Mouse (Mus musculus) CH12.LX (cell line): ENCODE results near the gene Borcs8. TPM values are rescaled to one million over a fixed set of nuclear protein-coding genes. Genes with fewer than 3 reads are reported as not detected.

Experiments used
- DNase-seq: peaks from one replicate; pipeline ENCODE4 v3.0.0-alpha.2; 2013; ENCODE audit errors: extremely low read depth
- H3K27ac ChIP-seq: 2 replicates; pipeline ENCODE4 v1.5.1; 2012; ENCODE audit warnings: low read depth, mild to moderate bottlenecking, control low read depth, moderate library complexity; ENCODE audit not compliant: insufficient read depth
- H3K27me3 ChIP-seq: replicated peaks from 2 replicates; pipeline ENCODE3; 2012; ENCODE audit warnings: inconsistent platforms
- H3K36me3 ChIP-seq, 2 experiments: replicated peaks in 1 of 2; 2 replicates each; pipeline versions ENCODE3 to v1.6.1; 2012; ENCODE audit warnings: inconsistent platforms in 1 of 2, low read length in 1 of 2, mild to moderate bottlenecking in 1 of 2, mixed read lengths in 1 of 2, moderate library complexity in 1 of 2; ENCODE audit not compliant: control insufficient read depth in 1 of 2, insufficient read depth in 1 of 2
- H3K4me1 ChIP-seq, 2 experiments: 2 replicates each; pipeline ENCODE4 v1.6.1; 2012; ENCODE audit warnings: inconsistent platforms in 1 of 2, moderate library complexity in 1 of 2; ENCODE audit not compliant: insufficient read depth in 2 of 2, control insufficient read depth in 1 of 2
- H3K4me2 ChIP-seq: 2 replicates; pipeline ENCODE4 v1.6.1; 2012; ENCODE audit warnings: low read depth, mild to moderate bottlenecking, control low read depth; ENCODE audit not compliant: poor library complexity, insufficient read depth, severe bottlenecking
- H3K4me3 ChIP-seq, 3 experiments: fragments of 150-350 bp in 1 of 3; sonication (generic) in 1 of 3; replicated peaks in 1 of 3; 2 replicates each; pipeline versions ENCODE3 to v1.5.1; 2011 to 2012; ENCODE audit warnings: low read depth in 2 of 3, low read length in 2 of 3, mild to moderate bottlenecking in 2 of 3, moderate library complexity in 2 of 3, control low read depth in 1 of 3, improper control_type of control experiment in 1 of 3, inconsistent platforms in 1 of 3, mixed read lengths in 1 of 3; ENCODE audit not compliant: poor library complexity in 1 of 3
- H3K79me2 ChIP-seq: replicated peaks from 2 replicates; pipeline ENCODE4 v1.6.1; 2012; ENCODE audit warnings: mild to moderate bottlenecking, moderate library complexity; ENCODE audit not compliant: control insufficient read depth, poor library complexity, insufficient read depth, severe bottlenecking; ENCODE audit errors: extremely low read depth
- H3K9ac ChIP-seq: 2 replicates; pipeline ENCODE4 v1.6.1; 2012; ENCODE audit warnings: low read depth, mild to moderate bottlenecking, control low read depth, moderate library complexity; ENCODE audit not compliant: insufficient read depth
- H3K9me3 ChIP-seq: replicated peaks from 2 replicates; pipeline ENCODE3; 2012; ENCODE audit warnings: low read length, inconsistent platforms, mixed read lengths
- E2F4 ChIP-seq: IDR thresholded peaks from 2 replicates; pipeline ENCODE4 v1.6.1; 2011; ENCODE audit warnings: low read depth, low read length, improper control_type of control experiment; ENCODE audit not compliant: insufficient replicate concordance
- ELF1 ChIP-seq: IDR thresholded peaks from 2 replicates; pipeline ENCODE4 v1.6.1; 2014; ENCODE audit warnings: low read depth, mild to moderate bottlenecking, inconsistent platforms, low read length, improper control_type of control experiment
- ETS1 ChIP-seq: conservative IDR thresholded peaks from 2 replicates; pipeline ENCODE4 v1.6.1; 2012; ENCODE audit warnings: low read depth, mild to moderate bottlenecking, inconsistent platforms, low read length, improper control_type of control experiment, moderate library complexity
- MAZ ChIP-seq: IDR thresholded peaks from 2 replicates; pipeline ENCODE4 v1.6.1; 2012; ENCODE audit warnings: low read depth, mild to moderate bottlenecking, inconsistent platforms, low read length, improper control_type of control experiment, moderate library complexity
- NELFE ChIP-seq: IDR thresholded peaks from 2 replicates; pipeline ENCODE4 v1.6.1; 2011; ENCODE audit warnings: low read depth, low read length, improper control_type of control experiment
- NRF1 ChIP-seq: IDR thresholded peaks from 2 replicates; pipeline ENCODE4 v1.6.1; 2014; ENCODE audit warnings: low read depth, mild to moderate bottlenecking, inconsistent platforms, low read length, improper control_type of control experiment, moderate library complexity
- PAX5 ChIP-seq: IDR thresholded peaks from 2 replicates; pipeline ENCODE4 v1.6.1; 2012; ENCODE audit warnings: low read length, inconsistent platforms, mixed read lengths
- POLR2AphosphoS2 ChIP-seq: IDR thresholded peaks from 2 replicates; pipeline ENCODE4 v1.6.1; 2011; ENCODE audit warnings: low read depth, low read length, improper control_type of control experiment
- RCOR1 ChIP-seq: conservative IDR thresholded peaks from 2 replicates; pipeline ENCODE4 v1.6.1; 2012; ENCODE audit warnings: low read depth, mild to moderate bottlenecking, inconsistent platforms, low read length, improper control_type of control experiment
- TBP ChIP-seq: conservative IDR thresholded peaks from 2 replicates; pipeline ENCODE4 v1.6.1; 2011; ENCODE audit warnings: low read depth, low read length, improper control_type of control experiment
- ZKSCAN1 ChIP-seq: IDR thresholded peaks from 2 replicates; pipeline ENCODE4 v1.6.1; 2012; ENCODE audit warnings: low read depth, inconsistent platforms, low read length, improper control_type of control experiment, borderline replicate concordance
- dilution Hi-C: fragments of 300-500 bp; cut with MboI; formaldehyde crosslinking; loops from 2 replicates; pipeline ENCODE4 v1.14.3; 2020; ENCODE audit warnings: low sequenced_read_pairs; ENCODE audit not compliant: extremely low pct_unique_long_range_greater_than_20kb, extremely low pct_ligation_motif_present
- in situ Hi-C: fragments of 300-500 bp; cut with MboI; formaldehyde crosslinking; loops from 3 replicates; pipeline ENCODE4 v1.14.3; 2019; ENCODE audit warnings: low sequenced_read_pairs, low pct_ligation_motif_present, low pct_unique_long_range_greater_than_20kb, mixed read lengths
- polyA plus RNA-seq: library from polyadenylated mRNA; unstranded; fragments of >175 nt; gene quantifications from 2 replicates; pipeline ENCODE4 v1.2.1, GENCODE M21; 2012; ENCODE audit warnings: low read depth; ENCODE audit not compliant: insufficient read length
- total RNA-seq, 2 experiments: library from RNA; depleted of rRNA; stranded (reverse); fragments of 300-350 nt in 1 of 2; fragments of >200 nt in 1 of 2; gene quantifications; 2 replicates each; pipeline ENCODE4 v1.2.3; 2012 to 2014

Borcs8 gene
- total and polyA plus RNA-seq, 3 experiments = 22.2 to 56.4 (median 44.0) TPM

GRCm38 (mm10) chr8:70110451-70110850, 28.8 kb upstream of the Borcs8 start (continued):
- peak; percentile 80 for TF ChIP-seq ETS1
- peak; percentile 31; the same call in 1 of the 2 replicates for TF ChIP-seq NRF1

- dilution Hi-C loops = no loop called here
- no peak overlapping the region for H3K4me3 ChIP-seq
- no peak for TF ChIP-seq NELFE
- TF ChIP-seq POLR2AphosphoS2 = no peak
- TF ChIP-seq, all 38 proteins: peak for 0
- in situ Hi-C loops = no loop called here
- DNase-seq = no peak
- Histone ChIP-seq H3K4me2 (no peak overlapping the region), H3K79me2 (no peaks in the 10 kb centered on the region), H3K36me3 (peaks cover 0 to 18% of the 10 kb centered on the region in 2 experiments), H3K27ac (no peak overlapping the region), H3K9ac (no peak overlapping the region), H3K27me3 (no peaks in the 10 kb centered on the region), H3K4me1 (peaks cover 35 to 92% of the 10 kb centered on the region in 2 experiments), H3K9me3 (peaks cover 10% of the 10 kb centered on the region)
Measured at GRCm38 (mm10) chr8:70111192-70111795, 28.0 kb upstream of the Borcs8 start.

- Histone ChIP-seq H3K4me3 (no peak overlapping the region), H3K4me1 (peaks cover 44 to 92% of the 10 kb centered on the region in 2 experiments), H3K27ac (no peak overlapping the region), H3K79me2 (no peaks in the 10 kb centered on the region), H3K36me3 (peaks cover 0 to 8% of the 10 kb centered on the region in 2 experiments), H3K27me3 (no peaks in the 10 kb centered on the region), H3K9me3 (peaks cover 10% of the 10 kb centered on the region), H3K9ac (no peak overlapping the region), H3K4me2 (no peak overlapping the region)
- no peak for TF ChIP-seq RCOR1
- TF ChIP-seq PAX5 = no peak
- TF ChIP-seq ZKSCAN1 = no peak
- TF ChIP-seq TBP = no peak
- TF ChIP-seq MAZ = no peak
- no peak for TF ChIP-seq ELF1
- no peak for TF ChIP-seq E2F4
- in situ Hi-C loops (no loop called here), dilution Hi-C loops (no loop called here)
- no peak for DNase-seq
Measured at GRCm38 (mm10) chr8:70112401-70113016, 26.8 kb upstream of the Borcs8 start.
